Mouse (Mus musculus): ENCODE results near the gene Slc30a5.
A peak's percentile ranks its signal among the peaks of the same experiment; 100 is the strongest.
"Not testable (repeated sequence)": the region's sequence is repeated elsewhere in the genome, so short reads cannot be mapped to it uniquely, and the experiment has no call there.

Gene Slc30a5

DNA sequence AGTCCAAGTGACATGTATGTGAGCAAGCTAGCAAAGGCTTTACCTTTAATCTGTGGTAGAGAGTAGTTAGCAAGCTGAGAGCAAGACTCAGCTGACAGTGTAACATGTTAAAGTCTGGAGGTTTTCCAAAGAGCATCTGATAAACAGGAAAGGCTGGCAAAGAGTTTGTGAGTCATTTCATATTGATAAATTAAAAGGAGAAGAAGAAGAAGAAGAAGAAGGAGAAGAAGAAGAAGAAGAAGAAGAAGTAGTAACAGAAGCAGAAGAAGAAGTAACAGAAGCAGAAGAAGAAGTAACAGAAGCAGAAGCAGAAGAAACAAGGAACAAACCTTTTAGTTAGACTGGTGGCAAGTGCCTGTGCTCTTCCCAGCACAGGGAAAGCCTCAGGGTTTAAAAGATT lies 1.6 kb upstream of the Slc30a5 start:
- no peak for DNase-seq

- no peak for DNase-seq
Observed at GRCm38 (mm10) chr13:100833640-100834002, 394 bp upstream of the Slc30a5 start.

DNA sequence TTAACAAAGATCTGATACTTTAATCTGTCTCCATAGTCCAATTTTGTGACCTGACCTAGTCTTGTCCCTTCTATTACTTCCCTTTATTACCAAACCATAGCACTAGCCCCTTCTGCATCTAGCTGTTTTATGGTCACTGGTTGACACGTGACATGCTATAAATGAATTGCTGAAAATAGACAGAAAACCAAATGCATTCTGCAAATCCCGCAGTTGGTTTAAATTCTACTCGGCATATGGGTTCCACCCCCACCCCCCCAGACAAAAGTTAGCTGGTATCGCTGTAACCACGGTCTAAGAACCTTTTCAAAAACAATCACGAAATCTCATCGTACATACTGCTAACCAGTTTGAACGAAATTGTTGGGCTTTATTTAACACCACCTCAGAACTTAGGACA lies 1.0 kb downstream of the Slc30a5 start:
- DNase-seq: no peak

- DNase-seq: no peak
Observed at GRCm38 (mm10) chr13:100831123-100831522, 2.1 kb downstream of the Slc30a5 start.

- peak; percentile 43 for DNase-seq
Observed at GRCm38 (mm10) chr13:100825627-100826410, 7.4 kb downstream of the Slc30a5 start.

DNA sequence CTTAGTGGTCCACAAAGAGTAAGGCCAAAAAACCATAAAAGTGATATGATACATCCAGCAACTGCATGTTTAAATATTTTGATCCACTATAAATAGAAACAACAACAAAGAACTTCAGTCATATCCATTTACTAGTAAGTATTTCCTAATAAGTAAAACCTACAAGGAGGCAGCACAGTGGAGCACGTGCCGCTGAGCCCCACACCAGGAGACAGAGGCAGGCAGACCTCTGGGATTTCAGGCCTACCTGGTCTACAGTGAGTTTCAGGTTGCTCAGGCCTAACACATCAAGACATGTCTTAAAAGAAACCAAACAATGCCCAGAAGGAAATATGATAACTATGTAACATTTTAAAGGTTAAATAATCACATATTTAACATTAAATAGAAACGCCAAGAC lies 8.3 kb downstream of the Slc30a5 start:
- no peak for DNase-seq

GRCm38 (mm10) chr13:100824306-100824705 lies 8.9 kb downstream of the Slc30a5 start:
- no peak for DNase-seq

- no peak for DNase-seq
Observed at GRCm38 (mm10) chr13:100823863-100824262, 9.4 kb downstream of the Slc30a5 start.

- DNase-seq: no peak
Observed at GRCm38 (mm10) chr13:100814451-100814850, 18.8 kb downstream of the Slc30a5 start.

DNA sequence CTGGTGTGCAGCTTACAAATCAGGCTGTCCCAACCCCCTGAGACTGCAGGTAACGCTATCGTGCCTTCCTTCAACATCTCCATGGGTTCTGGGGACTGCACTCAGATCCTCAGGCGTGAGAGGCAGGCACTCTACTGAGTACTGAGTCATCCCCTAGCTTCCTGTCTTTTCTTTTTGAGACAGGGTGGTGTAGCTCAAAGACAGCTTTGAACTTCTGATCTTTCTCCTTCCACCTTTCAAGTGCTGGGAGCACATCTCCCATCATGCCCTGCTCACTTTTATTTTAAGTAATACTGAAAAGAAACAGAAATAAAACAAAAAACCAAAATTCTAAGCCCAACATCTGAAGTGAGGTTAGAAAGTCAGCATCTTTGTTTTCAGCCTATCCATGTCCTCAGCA lies 27.5 kb downstream of the Slc30a5 start:
- DNase-seq: no peak

DNA sequence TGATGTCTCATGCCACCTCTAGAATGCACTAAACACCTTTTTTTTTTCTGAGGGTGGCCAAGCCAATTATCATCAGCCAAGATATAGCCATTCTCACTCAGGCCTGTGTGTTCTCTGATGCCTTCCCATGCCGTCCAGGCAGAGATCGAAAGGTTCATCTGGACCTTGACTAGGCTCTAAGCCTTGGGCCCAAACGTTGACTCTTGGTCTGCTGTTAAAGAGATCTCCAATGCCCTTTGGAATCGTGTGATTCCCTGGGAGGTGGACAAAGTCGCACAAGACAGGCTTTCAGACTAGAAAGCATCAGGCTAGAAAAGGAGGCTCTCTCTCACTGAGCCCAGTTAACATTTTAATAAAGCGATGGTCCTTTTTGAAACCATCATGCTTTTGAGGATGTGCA lies 36.1 kb downstream of the Slc30a5 start:
- DNase-seq: no peak

DNA sequence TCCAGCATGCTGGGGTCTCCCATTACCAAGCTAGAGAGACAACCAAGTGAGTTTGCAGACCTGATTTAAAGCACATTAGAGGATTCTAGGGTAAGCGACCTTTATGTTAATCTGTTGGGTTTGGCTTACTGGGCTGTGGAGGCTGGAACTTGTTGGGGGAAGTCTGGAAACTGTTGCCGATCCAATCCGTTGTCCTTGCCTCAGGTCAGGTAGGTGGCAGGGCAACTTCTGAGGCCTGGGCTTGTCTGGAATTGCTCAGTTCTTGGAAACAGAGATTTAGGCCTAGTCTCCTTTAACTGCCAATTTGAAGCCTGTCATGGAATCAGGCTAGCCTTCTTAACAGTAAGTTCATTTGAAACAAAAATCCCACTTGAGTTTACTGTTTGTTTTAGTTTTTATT lies 44.1 kb downstream of the Slc30a5 start:
- no peak for DNase-seq

- not testable (repeated sequence) for DNase-seq
Observed at GRCm38 (mm10) chr13:100788057-100788456, 45.2 kb downstream of the Slc30a5 start.

DNA sequence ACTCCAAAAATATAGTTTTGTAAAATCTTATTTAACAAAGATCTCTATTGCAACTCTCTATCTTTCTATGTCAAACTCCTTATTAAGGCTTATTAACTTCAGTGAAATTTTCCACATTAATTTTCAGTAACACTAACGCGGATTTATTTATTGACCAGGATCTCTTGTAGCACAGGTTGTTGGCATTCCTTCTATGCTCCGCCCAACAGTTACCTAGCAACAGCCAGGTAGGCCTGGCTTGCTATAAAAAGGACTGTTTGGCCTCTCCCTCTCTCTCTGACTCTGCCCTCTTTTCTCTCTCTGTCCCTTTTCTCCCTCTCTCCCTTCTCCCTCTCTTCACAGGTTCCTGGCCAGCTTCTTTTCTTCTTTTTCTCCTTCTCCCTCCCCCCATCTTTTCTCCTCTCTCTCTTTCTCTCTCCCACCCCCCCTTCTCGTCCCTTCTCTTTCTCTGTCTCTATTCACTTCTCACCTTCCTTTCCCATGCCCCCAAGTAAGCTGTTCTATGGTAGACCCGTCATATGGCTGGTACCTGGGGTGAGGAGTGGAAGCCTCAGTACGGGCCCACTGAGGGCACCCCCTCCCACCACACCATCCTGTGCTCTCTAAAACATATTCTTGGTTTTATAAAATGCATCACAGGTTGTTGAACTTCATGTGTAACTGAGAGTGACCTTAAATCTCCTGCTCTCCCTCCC lies 45.8 kb downstream of the Slc30a5 start:
- DNase-seq: peak; percentile 42

DNA sequence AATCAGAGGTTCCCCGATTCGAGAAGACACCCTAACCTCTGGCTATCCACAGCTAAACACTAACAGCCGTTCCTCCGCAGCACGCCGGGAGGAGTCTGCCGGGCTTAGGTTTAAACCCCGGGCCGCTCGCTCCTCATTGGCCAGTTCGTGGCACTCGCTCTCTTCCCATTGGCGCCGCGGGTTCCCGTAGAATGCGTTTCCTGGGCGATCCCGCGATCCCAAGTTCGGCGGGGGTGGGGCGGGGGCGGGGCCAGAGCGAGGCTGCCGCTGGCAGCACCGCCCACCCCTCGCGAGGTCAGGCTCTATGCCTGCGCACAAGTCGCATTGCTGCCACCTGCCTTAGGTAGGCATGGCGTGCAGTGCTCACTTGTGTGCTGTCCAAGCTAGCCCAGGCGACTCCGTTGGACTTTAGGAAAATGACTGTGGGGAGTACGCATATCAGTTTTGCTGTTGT lies 46.8 kb downstream of the Slc30a5 start, which contains the start of gene Ccnb1:
Ccnb1 (minus strand) TSS at position 157 of the 454 bp plus-strand sequence.
- peak; percentile 89 for DNase-seq

DNA sequence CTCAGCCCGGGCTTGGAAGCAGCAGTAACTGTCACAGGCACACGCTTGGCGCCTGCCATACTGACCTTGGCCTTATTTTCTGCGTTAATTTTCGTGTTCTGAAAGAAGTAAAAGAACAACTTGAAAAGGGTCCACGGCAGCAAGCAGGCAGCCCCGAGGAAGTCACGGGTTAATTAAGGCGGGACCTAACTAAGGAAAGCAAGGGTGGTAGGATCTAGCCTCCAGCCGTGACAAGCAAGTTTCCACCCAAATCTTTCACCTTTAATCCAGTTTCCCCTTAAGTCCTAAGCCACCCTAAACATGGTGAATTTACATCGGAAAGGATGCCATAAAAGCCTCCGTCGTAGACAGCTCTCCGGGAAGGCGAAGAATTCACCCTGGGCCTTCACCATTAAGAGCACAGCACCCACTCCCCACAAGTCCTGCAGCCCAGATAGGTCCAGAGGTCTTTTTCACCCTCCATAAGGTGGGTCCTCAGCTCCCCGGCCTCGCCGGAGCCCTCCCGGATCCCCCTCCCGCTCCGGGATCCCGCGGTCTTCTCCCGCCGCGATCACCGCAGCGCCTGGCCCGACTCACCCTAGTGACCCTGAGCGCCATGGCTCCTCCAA lies 47.3 kb downstream of the Slc30a5 start:
- no peak for DNase-seq

DNA sequence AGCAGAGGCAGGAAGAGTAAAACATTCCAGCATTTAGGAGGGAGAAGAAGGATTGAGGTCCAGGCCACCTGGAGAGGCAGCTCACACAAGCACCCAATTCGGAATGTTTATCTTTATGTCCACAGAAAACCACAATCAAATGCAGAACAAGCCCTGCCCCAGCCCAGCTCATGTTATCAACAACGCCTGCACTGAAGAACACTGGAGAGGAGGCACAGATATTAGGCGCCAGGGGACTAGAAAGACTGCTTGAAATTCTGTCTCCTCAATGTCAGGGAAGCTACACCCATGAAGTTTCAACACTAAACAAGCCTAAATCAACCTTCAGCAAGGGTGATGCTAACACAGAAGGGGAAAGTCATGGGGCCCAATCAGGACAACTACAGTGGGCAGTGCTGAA lies 55.7 kb downstream of the Slc30a5 start:
- no peak for DNase-seq

DNA sequence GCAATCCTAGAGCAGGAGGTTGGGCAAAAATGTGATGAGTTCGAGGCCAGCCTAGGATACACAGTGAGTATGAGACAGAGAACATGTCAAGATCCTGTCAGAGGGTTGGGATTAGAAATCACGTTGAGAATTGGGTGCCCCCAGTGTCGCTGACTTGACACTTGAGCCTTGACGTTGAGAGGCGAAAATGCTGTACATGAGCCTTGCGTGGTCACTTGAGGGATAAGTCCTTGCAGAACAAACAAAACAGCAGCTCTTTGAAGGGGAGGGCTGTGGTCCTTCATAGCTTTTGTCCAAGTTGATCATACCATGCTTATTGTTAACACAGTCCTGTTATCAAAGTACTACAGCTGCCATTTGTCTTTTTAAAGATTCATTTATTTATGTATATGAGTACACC lies 56.5 kb downstream of the Slc30a5 start:
- DNase-seq: no peak

GRCm38 (mm10) chr13:100776056-100776419 lies 57.2 kb downstream of the Slc30a5 start:
- no peak for DNase-seq

DNA sequence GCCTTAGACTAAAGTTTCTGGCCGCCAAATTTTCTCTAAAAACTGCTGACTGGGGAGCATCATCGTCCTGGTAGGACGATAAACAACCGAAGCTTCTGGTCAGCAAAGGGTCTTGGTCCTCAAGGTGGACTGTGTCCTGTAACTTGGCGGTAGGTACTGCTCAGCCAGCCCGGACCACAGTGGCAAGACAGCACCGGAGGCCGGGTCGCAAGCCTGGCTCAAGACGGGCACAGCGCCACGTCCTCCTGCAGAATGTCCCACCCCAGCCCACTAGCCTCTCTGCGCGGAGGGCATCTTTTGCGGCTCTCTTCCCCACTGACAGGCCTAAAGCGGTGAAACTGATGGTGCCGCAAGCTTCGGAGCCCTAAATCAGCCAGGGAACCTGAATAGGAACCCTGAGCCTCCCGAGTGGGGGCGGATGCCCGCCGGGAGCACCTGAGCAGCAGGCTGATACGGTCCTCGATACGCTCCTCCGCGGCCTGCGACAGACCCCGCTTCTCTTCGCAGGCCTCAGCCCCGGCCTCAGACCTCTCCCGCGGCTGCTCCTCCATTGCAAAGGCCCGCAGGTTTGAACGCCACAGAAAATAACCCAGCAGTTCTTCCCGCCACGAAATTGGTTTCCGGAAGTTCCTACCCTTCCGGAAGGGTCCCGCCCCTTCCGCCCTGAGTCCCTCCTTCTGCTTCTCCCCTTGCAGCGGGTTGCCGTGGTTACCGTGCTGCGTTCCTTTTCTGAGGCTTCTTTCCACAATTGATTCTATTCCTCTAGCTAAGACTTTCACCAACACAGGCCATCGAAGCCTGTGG lies 57.8 kb downstream of the Slc30a5 start, which contains the start of gene Cenph:
Cenph (minus strand) TSS at position 648 of the 804 bp plus-strand sequence.
- peak; percentile 85 for DNase-seq

GRCm38 (mm10) chr13:100774704-100775103 lies 58.5 kb downstream of the Slc30a5 start:
- DNase-seq: no peak

DNA sequence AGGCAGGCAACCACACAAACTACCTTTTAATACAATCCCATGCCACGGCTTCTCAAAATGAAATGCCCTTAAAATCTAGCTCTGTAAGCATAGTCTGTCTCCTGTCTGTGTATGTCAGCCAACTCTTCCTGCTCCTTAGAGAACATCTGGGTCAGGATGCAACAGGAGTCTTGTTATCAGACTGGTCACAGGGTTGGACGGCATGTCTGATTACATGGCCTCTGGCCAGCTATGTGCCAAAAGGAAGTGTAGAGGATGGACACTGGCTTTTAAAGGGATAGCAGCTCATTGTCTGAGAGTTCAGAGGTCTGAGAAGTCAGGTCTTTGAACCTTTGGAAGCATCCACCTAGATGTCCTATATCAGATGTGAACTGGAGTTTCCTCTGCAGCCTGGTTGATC lies 77.9 kb downstream of the Slc30a5 start:
- DNase-seq: no peak

GRCm38 (mm10) chr13:100754186-100754585 lies 79.0 kb downstream of the Slc30a5 start:
- DNase-seq: no peak

Measured in kidney, adult 18-20 months (tissue).